Mouse (Mus musculus) activated CD4-positive, CD25-positive, alpha-beta regulatory T cell, adult 4 months (primary cell): Measurements from ENCODE around the gene Krtap29-1. TPM values are rescaled to one million over a fixed set of nuclear protein-coding genes. Genes with fewer than 3 reads are reported as not detected.

Experiments
- ATAC-seq: one replicate; pipeline ENCODE4 v1.8.0; 2017
- polyA plus RNA-seq, 2 experiments: library from polyadenylated mRNA; unstranded; fragments of 100-300 nt; shearing (Covaris generic); gene quantifications; one replicate each; pipeline ENCODE4 v1.2.1; 2017

The Krtap29-1 gene
- polyA plus RNA-seq = not detected

GRCm38 (mm10) chr11:99978953-99979352 is at the start of gene Krtap29-1:
Krtap29-1 (minus strand) TSS chr11:99979053.
- ATAC-seq = no peak

DNA sequence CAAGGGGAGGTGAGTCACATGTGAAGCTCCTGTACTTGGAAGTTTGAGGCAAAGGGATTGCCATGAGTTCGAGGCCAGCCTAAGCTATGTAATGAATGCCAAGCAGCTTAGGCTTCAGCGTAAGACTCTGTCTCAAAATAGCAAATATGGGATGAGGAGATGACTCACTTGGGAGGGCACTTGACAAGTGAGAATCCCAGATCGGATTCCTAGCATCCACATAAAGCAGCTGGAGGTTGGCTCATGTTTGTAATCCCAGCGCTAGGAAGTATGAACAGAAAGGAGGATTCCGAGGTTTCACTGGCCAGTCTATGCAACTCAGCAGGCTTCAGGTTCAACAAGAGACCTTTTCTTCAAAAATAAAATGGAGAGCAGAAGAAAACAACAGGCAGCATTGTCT is 42.6 kb upstream of the Krtap29-1 start:
- ATAC-seq = no peak

GRCm38 (mm10) chr11:100019466-100019865 is 40.6 kb upstream of the Krtap29-1 start:
- no peak for ATAC-seq

GRCm38 (mm10) chr11:100016112-100016511 is 37.3 kb upstream of the Krtap29-1 start, which contains the start of gene Krt33a:
Krt33a (minus strand) TSS chr11:100016212.
- ATAC-seq = no peak

DNA sequence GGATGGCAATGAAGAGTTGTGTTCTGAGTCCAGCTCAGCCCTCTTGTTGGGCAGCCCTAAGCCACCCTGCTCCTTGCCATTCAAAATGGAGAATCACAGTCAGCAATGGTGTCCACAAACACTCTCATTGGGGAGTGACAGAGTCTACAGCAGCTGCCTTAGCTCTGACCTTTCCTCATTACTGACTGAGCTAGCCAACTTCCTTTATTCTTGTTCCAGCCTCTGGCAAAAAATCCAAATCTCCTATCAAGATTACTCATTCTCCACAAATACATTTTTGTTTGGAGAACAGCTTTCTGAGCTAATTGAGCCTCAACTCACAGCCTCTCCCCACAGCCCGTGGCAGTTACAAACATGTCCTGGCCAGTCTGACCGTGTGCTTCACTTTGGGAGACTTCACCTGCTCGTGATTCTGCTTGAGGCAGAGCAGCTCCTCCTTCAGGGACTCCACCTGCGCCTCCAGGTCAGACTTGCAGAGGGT is 34.9 kb upstream of the Krtap29-1 start:
- no peak for ATAC-seq

- ATAC-seq = no peak
These were observed 31.8 kb upstream of the Krtap29-1 start for GRCm38 (mm10) chr11:100010682-100011081.

DNA sequence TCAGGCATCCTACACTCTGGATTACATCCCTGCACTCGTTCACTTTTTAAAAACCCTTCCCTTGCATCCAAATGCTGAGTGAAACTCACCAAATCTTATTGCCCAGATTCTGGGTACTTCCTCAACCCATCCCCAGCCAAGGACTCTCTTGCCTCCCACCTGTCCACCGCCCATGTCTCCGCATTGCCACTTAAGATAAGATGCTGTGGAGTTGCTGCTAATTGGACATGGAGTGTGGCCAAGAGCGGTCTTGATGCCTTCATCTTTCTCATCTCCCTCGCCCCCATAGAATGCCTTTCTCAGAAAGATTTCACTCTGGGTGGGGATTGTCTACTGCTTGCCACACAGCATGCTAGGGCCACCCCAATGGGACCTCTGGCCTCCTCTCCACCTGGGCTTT is 29.5 kb upstream of the Krtap29-1 start:
- ATAC-seq = no peak

- ATAC-seq = no peak
These were observed 27.8 kb upstream of the Krtap29-1 start for GRCm38 (mm10) chr11:100006624-100007023.

DNA sequence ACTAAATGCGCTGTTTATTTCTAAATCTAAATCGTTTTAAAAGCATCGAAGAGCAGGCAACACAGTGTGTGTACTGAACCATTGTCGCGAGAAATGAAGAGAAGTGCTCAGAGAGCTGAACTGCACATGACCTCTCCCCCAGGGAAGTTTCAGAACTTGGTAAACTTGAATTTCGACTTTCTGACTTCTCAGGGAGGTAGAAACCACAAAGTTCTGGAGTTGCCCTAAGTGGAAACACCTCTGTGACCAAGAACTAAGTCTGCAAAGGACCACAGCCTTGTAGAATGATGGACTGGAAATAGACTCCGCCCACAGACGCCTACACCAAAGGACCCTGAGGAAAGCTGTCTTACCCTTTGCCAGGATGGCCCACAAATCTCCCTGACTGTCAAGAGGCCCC is 27.1 kb upstream of the Krtap29-1 start:
- no peak for ATAC-seq

- no peak for ATAC-seq
These were observed 26.0 kb upstream of the Krtap29-1 start for GRCm38 (mm10) chr11:100004846-100005245.

DNA sequence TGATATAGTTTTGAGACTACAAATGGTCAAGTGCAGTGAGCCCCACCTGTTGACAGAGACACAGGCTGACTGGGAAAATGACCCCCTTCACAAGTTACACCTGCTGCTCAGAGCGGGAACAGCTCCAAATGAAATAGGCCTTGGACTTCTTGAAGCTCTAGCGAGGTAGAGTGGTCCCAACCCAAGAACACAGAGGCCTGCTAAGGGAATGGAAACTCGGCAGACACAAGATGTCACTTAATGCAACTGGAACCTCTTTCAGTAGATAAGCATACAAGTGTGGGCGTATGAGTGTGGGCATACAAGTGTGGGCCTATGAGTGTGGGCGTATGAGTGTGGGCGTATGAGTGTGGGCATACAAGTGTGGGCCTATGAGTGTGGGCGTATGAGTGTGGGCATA is 20.2 kb upstream of the Krtap29-1 start:
- ATAC-seq = no peak

DNA sequence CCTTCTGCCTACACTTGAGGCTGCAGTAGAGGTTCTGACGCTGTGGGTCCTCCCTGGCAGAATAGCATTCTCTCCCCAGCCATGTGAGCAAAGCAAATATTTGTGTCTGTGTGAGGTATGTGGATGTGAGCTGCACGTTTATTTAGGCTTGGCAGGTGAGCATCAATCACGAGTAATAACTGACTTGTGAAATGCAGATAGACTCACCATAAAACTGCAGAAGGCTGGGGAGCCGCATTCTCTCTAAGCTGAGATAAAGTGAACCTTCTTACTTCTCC is 15.5 kb upstream of the Krtap29-1 start:
- no peak for ATAC-seq

DNA sequence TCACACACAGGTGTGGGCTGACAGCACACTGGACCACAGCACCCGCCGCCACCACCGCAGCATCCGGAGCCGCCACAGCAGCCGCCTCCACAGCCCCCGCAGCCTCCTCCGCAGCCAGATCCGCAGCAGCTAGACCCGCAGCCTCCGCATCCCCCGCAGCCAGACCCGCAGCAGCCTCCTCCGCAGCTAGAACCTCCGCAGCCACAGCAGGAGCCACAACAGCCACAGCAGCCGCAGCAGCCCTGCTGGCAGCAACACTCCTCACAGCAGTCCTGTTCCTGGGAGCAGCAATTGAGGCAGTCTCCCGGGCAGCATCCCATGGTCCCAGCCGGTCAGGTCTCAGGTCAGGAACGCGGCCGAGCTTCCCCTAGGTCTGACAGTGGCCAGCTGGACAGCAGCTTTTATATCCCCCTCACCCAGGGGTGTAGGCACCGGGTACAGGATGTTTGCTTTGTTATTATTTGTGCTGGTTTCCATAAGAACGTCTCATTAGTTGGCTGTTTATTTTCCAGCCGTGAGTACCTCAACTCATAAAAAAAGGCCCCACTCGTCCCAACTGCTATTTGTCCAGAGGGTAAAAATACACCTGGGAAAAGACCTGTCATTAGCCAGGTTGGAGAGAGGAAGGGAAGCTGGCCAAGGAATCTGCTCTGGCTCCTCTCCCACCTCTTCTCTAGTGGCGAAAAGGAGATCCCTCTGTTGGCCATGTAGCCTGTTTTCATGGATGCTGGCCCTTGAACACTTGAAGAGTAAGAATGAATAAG is 14.9 kb upstream of the Krtap29-1 start, which contains the start of gene Krtap17-1:
Gene Krtap17-1, minus strand, starts transcription at position 375 of the 764 bp plus-strand sequence.
- ATAC-seq = no peak

- no peak for ATAC-seq
These were observed 11.7 kb upstream of the Krtap29-1 start for GRCm38 (mm10) chr11:99990571-99990970.

- ATAC-seq = no peak
These were observed 11.1 kb upstream of the Krtap29-1 start for GRCm38 (mm10) chr11:99989881-99990405.

- ATAC-seq = no peak
These were observed 9.7 kb upstream of the Krtap29-1 start for GRCm38 (mm10) chr11:99988530-99988929.

- ATAC-seq = no peak
These were observed 7.4 kb upstream of the Krtap29-1 start, which contains the start of gene Krtap16-1 for GRCm38 (mm10) chr11:99986180-99986647. Krtap16-1 (minus strand) TSS chr11:99986597.

GRCm38 (mm10) chr11:99985291-99986092 is 6.6 kb upstream of the Krtap29-1 start:
- no peak for ATAC-seq

DNA sequence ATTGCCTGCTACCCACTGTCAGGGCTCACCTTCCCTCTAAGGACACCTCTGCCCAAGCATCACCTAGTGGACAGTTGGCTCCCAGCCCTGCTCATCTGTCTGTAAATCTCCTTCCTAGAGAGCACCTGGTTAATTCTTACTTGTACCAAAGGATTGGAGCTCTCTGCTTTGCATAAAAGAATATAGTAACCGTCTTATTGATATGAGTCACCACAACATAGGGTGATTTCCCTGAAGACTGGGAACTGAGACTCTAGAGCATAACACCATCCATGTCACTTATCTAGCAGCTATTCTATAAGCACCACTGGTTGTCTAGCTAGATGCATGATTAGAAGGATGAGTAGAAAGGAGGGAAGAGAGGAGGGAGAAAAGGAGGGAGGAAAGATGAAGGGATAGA is 4.6 kb upstream of the Krtap29-1 start:
- ATAC-seq = no peak

GRCm38 (mm10) chr11:99982731-99983130 is 3.9 kb upstream of the Krtap29-1 start:
- no peak for ATAC-seq

DNA sequence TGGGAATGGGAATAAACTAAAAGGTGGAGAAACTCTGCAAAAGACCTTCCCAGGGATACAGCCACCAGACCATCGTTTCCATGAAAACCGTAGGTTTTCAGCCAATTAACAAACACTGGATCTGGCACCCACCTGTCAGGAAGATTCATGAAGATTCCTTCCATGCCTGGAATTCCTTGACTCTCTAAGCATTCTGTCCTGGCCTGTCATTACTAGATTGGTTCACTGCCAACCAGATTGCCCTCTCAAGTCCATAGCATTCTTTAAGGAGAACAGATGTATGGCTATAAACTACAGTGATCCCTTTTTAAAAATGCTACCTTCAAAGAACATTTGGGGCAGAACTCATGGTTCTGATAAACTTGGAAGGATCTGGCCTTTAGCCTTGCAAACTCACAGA is 12.9 kb downstream of the Krtap29-1 start:
- no peak for ATAC-seq

DNA sequence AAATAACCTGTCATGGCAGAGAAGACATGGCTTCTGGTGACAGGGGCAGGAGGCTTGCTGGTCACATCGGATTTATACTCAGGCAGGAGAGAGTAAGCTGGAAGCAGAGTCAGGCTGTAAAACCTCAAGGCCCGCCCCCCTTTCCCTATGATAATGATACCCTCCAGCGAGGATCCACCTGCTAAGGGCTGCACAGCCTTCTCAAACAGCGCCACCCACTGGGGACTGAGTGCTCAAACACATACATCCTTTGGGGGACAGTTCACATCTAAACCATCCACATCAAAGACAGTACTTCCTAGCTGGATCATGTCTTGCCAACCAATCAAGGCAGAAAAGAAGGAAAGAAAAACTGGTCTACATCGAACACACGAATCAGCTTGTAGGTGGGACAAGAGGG is 14.6 kb downstream of the Krtap29-1 start:
- no peak for ATAC-seq

- ATAC-seq = no peak
These were observed 30.7 kb downstream of the Krtap29-1 start, which contains the start of gene Krtap9-5 for GRCm38 (mm10) chr11:99948175-99948574. Krtap9-5 (plus strand) TSS chr11:99948475.
